Mouse (Mus musculus) left cerebral cortex, postnatal 25 days (tissue): ENCODE measurements around the gene Trpv6. TPM values are rescaled to one million over a fixed set of nuclear protein-coding genes. Genes with fewer than 3 reads are reported as not detected.

ENCODE experiments used
- DNase-seq, 2 experiments: peaks; one replicate each; pipeline ENCODE4 v3.0.0; 2022; ENCODE audit warnings: low spot score in 2 of 2, mixed read lengths in 1 of 2
- intact Hi-C: fragments of 180-260 bp; cut with DNase I; formaldehyde crosslinking; loops from one replicate; pipeline ENCODE4 v1.15.1; 2025
- total RNA-seq, 2 experiments: library from RNA; stranded (reverse); gene quantifications; 2 replicates each; pipeline ENCODE4 v1.2.3; 2021

Gene Trpv6
- total RNA-seq, 2 experiments from 2014 or later: 1.5 to 2.7 TPM

GRCm38 (mm10) chr6:41630791-41631190, 5.4 kb downstream of the Trpv6 start:
- intact Hi-C loops: loop anchor here (5.0 to 10.0 kb wide), 2 partner anchors 127 to 564 kb away; no protein-coding TSS in a partner anchor
- no peak for DNase-seq

- intact Hi-C loops: no loop called here
- no peak for DNase-seq
These were observed 8.0 kb downstream of the Trpv6 start for GRCm38 (mm10) chr6:41628180-41628579.

- intact Hi-C loops: no loop called here
- DNase-seq: peak; percentile 47 to 71
These were observed 13.5 kb downstream of the Trpv6 start for GRCm38 (mm10) chr6:41622661-41623060.

- DNase-seq: no peak
- intact Hi-C loops: no loop called here
These were observed 14.8 kb downstream of the Trpv6 start for GRCm38 (mm10) chr6:41621241-41621990.

GRCm38 (mm10) chr6:41620173-41620798, 15.9 kb downstream of the Trpv6 start:
- intact Hi-C loops: no loop called here
- no peak for DNase-seq

- DNase-seq: no peak
- intact Hi-C loops: loop anchor here (2.0 to 5.0 kb wide), 2 partner anchors 657 to 715 kb away; partner anchors contain the start of genes Casp2 and Fam131b
These were observed 28.6 kb downstream of the Trpv6 start for GRCm38 (mm10) chr6:41607637-41608036.

GRCm38 (mm10) chr6:41606214-41606613, 30.0 kb downstream of the Trpv6 start:
- intact Hi-C loops: loop anchor here (2.0 to 5.0 kb wide), 2 partner anchors 659 to 716 kb away; partner anchors contain the start of genes Casp2 and Fam131b
- peak in 1 of 2 experiments; percentile 77 for DNase-seq

GRCm38 (mm10) chr6:41605794-41606104, 30.5 kb downstream of the Trpv6 start:
- no peak for DNase-seq
- intact Hi-C loops: loop anchor here (2.0 to 5.0 kb wide), 4 partner anchors 155 to 717 kb away; partner anchors contain the start of genes Casp2 and Fam131b

- DNase-seq: peak; percentile 73 to 76
- intact Hi-C loops: loop anchor here (2.0 to 5.0 kb wide), 3 partner anchors 156 to 717 kb away; partner anchors contain the start of gene Fam131b
These were observed 31.0 kb downstream of the Trpv6 start, which contains the start of gene Ephb6 for GRCm38 (mm10) chr6:41605061-41605793. Gene Ephb6 (plus strand): TSS chr6:41605482.

GRCm38 (mm10) chr6:41604401-41605050, 31.7 kb downstream of the Trpv6 start:
- intact Hi-C loops: loop anchor here (2.0 to 5.0 kb wide), 3 partner anchors 156 to 718 kb away; partner anchors contain the start of gene Fam131b

GRCm38 (mm10) chr6:41582189-41582588, 54.0 kb downstream of the Trpv6 start:
- DNase-seq: no peak
- intact Hi-C loops: no loop called here

More at GRCm38 (mm10) chr6:41604401-41605050, 31.7 kb downstream of the Trpv6 start:
- DNase-seq: peak; percentile 57 to 62

GRCm38 (mm10) chr6:41581295-41581694, 54.9 kb downstream of the Trpv6 start:
- intact Hi-C loops: no loop called here
- DNase-seq: no peak

GRCm38 (mm10) chr6:41577297-41577696, 58.9 kb downstream of the Trpv6 start:
- no peak for DNase-seq
- intact Hi-C loops: no loop called here

GRCm38 (mm10) chr6:41576526-41577097, 59.6 kb downstream of the Trpv6 start:
- intact Hi-C loops: no loop called here

More at GRCm38 (mm10) chr6:41576526-41577097, 59.6 kb downstream of the Trpv6 start:
- no peak for DNase-seq

Other genes with a start within 250 kb of the Trpv6 start
- gene Gm5771, start 244.0 kb downstream of the Trpv6 start, total RNA-seq: not detected
- under 1 TPM in 1 of 2 experiments, not detected in 1; 0.71 TPM for gene Gm10334, start 190.3 kb downstream of the Trpv6 start, total RNA-seq
- not detected for gene Prss1, start 177.5 kb downstream of the Trpv6 start, total RNA-seq
- not detected for gene Prss2, start 114.6 kb downstream of the Trpv6 start, total RNA-seq
- gene Ephb6, start 30.9 kb downstream of the Trpv6 start, total RNA-seq: 100 to 1,000 TPM; 116 to 117 TPM
- not detected for gene Trpv5, start 44.4 kb upstream of the Trpv6 start, total RNA-seq
- not detected for gene Llcfc1, start 48.0 kb upstream of the Trpv6 start, total RNA-seq
- gene Kel, start 67.9 kb upstream of the Trpv6 start, total RNA-seq: not detected
- not detected for gene Olfr459, start 138.8 kb upstream of the Trpv6 start, total RNA-seq
- not detected for gene Pip, start 211.1 kb upstream of the Trpv6 start, total RNA-seq
- not detected for gene Sval2, start 216.6 kb upstream of the Trpv6 start, total RNA-seq